Mouse (Mus musculus): ENCODE data around the gene Ppp1r13b. TPM values are rescaled to one million over a fixed set of nuclear protein-coding genes. Genes with fewer than 3 reads are reported as not detected.

The Ppp1r13b gene
- total RNA-seq, 2 experiments from 2014 or later: 79.3 to 83.0 TPM

DNA sequence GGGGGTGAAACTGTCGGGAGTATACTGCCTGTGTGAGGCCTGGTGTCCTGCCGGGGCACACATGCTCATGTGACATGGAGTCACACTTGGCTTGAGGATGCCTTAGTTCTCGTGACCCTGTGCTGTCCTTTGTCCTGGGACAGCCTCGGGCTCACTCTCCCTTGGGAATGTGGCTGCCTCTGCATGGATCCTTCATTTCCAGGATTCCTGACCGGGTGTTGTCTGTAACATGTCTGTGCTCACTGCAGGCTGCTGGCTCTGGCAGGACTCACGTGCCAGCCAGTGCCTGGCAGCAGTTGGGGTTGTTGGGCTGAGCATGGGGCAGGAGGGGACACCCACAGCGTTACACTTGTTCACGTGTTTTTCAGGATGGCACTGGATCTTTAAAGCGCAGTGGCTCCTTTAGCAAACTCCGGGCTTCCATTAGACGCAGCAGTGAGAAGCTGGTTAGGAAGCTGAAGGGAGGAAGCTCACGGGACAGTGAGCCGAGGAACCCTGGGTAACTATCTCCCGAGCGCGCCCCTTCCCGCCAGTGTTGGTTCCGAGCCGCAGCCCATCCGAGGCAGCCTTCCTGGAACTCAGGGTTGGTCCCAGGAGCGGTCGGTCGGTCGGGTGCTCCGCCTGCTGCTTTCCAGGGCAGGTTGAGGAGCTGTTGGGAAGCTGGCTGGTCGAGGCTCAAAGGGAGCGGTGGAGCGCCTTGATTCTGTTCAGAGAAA, 112.6 kb downstream of the Ppp1r13b start:
- peak in 1 of 2 experiments; percentile 49 for DNase-seq (ENCODE audit: low spot score in 2 of 2)

DNA sequence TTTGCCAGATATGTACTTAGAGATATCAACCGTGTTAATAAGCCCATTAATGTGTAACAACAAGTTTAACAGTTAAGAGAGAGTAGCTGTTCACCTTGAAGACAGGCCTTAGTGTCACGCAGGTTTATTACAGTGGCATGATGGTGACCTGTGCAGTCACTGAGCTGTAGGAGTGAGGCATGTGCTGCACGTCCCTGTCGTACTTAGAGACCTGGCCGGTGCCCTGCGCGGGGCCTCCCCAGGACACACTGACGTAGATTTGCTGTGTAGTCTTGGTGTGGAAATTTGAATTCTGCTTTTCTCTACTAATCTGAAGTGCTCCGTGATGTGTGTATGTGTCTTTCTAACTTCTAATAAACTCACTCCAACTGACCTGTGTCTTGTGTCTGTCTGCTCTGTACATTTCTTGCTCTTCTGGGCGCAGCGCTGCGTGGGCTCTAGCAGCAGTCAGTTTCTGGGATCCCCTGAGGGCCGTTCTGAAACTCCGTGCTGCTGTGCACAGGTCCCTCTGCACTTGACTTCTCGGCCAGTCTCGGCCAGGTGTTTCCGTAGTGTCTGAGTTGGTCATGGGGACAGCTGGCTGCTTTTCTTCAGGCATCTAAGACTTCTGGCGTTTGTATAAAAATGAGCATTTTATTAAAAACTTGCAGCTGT, 113.3 kb downstream of the Ppp1r13b start:
- DNase-seq (ENCODE audit: low spot score in 2 of 2): no peak

GRCm38 (mm10) chr12:111794102-111794501, 113.8 kb downstream of the Ppp1r13b start:
- no peak for DNase-seq (ENCODE audit: low spot score in 2 of 2)

DNA sequence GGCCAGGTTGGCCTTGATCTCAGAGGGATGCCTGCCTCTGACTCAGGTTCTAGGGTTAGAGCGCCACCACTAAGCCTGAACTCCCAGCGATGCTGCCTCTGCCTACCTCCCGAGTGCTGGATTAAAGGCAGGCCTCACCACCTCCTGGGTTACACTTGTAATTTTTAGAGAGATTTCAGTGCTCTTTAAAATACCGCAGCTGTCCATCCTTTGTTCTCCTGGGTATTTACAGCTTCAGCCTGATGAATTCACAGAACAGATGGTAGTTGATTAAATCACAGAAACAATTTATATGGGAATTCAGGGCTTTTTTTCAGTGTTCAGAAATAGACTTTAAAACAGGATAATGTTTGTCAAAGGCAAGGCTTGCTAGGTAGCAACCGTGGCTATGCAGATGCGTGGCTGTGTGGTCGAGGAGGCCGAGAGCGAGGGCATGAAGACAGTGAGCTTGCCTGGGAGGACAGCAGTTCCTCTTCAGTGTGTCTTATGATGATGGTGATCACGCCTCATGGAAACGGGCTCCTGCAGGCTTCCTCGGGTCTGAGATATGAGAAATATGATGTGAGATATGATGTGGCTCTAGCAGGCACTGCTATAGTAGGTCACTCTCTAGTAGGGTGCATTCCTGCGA, 116.3 kb downstream of the Ppp1r13b start:
- DNase-seq (ENCODE audit: low spot score in 2 of 2): no peak

DNA sequence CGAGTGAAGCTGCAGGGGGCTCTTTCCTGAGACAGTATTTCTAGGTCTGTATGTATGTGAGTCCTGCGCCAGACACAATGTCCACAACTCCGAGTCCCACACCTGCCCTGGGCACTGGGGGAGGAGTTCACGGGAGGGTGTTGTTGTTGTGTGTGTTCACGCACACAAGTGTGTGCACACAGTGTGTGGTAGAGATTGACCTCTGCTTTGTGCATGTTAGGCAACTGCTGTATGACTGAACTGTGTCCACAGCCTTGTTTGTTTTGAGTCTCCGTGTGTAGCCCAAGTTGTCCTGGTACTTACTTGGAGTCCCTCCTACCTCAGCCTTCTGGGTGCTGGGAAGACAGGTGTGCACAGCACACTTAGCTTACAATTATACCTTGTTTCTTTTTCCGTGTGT, 117.3 kb downstream of the Ppp1r13b start:
- no peak for DNase-seq (ENCODE audit: low spot score in 2 of 2)

GRCm38 (mm10) chr12:111790090-111790489, 117.8 kb downstream of the Ppp1r13b start:
- DNase-seq (ENCODE audit: low spot score in 2 of 2): no peak

DNA sequence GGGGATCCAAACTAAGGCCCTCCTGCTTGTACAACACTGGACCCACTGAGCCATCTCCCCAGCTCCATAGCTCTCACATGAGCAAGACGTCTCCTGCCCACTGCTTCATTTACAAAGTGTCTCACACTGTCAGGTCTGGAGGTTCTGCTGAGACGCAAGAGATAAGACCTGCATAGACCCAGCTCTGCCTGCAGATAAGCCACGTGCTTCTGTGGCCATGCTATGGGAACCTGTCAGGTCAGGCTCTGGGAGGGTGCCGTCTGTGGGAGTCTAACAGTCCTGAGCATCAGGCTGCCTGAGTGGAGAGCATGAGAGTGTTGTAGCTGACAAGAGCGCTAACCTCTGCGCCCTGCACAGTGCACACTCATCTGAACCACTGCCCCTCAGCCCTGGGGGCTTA, 120.9 kb downstream of the Ppp1r13b start:
- no peak for DNase-seq (ENCODE audit: low spot score in 2 of 2)

DNA sequence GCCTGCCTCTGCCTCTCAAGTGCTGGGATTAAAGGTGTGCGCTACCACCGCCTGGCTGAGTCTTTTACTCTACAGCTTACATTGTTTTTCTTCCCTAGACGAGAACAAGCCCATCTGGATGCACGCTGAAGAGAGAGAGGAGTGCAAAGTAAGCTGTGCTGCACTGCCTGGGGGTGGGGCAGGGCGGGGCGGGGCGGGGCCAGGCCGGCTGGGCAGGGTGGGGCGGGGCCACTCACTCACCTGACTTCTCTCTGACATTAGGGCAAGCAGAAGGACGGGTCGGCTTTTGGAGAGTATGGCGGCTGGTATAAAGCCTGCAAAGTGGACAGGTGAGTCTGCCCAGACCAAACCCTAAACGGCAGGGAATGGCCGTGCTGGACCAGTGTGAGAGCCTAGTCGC, 122.7 kb downstream of the Ppp1r13b start:
- no peak for DNase-seq (ENCODE audit: low spot score in 2 of 2)

DNA sequence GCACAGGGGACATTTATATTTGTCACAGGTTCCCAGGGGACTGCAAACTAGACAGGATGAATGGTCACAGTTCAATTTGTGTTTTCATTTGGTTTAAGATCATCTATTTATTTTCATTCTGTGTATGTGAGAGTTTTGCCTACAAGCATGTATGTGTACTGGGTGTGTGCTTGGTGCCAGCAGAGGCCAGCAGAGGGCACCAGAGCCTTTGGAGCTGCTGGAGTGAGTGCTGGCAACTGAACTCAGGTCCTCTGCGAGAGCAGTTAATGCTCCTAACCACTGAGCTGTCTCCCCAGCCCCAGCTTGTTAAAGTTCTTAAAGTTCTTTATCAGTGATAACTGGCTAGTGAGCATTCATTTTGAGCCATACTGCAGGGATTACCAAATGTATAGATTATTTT, 128.4 kb downstream of the Ppp1r13b start:
- no peak for DNase-seq (ENCODE audit: low spot score in 2 of 2)

Other genes with a start within 250 kb of the Ppp1r13b start
- gene Ckb, start 235.8 kb downstream of the Ppp1r13b start, total RNA-seq (2021): 1,000 to 10,000 TPM; 1,245 to 1,280 TPM
- 10 to 100 TPM; 15.6 to 17.5 TPM for gene Trmt61a, start 230.0 kb downstream of the Ppp1r13b start, total RNA-seq (2021)
- gene Bag5, start 194.9 kb downstream of the Ppp1r13b start, total RNA-seq (2021): 10 to 100 TPM; 42.0 to 44.4 TPM
- 10 to 100 TPM; 38.5 to 40.0 TPM for gene Apopt1, start 194.8 kb downstream of the Ppp1r13b start, total RNA-seq (2021)
- gene Klc1, start 149.3 kb downstream of the Ppp1r13b start, total RNA-seq (2021): 100 to 1,000 TPM; 826 to 832 TPM
- gene Xrcc3, start 94.2 kb downstream of the Ppp1r13b start, total RNA-seq (2021): 1 to 10 TPM; 3.0 to 3.9 TPM
- gene Zfyve21, start 93.9 kb downstream of the Ppp1r13b start, total RNA-seq (2021): 10 to 100 TPM; 17.3 to 20.4 TPM
- gene Atp5mpl, start 58.9 kb upstream of the Ppp1r13b start, total RNA-seq (2021): 100 to 1,000 TPM; 434 to 440 TPM
- under 1 TPM; 0.12 to 0.16 TPM for gene Tdrd9, start 63.4 kb upstream of the Ppp1r13b start, total RNA-seq (2021)
- under 1 TPM in 1 of 2 experiments, not detected in 1; 0.38 TPM for gene Rd3l, start 73.2 kb upstream of the Ppp1r13b start, total RNA-seq (2021)
- 1 to 10 TPM; 4.2 to 4.7 TPM for gene Aspg, start 198.6 kb upstream of the Ppp1r13b start, total RNA-seq (2021)
- 1 to 10 TPM; 7.0 to 8.9 TPM for gene Kif26a, start 238.1 kb upstream of the Ppp1r13b start, total RNA-seq (2021)

Data from layer of hippocampus, postnatal 14 days (tissue).